Mouse (Mus musculus): ENCODE results near the gene Catsperg1.
"Not testable (repeated sequence)": the region's sequence is repeated elsewhere in the genome, so short reads cannot be mapped to it uniquely, and the experiment has no call there.

The Catsperg1 gene

GRCm38 (mm10) chr7:29170066-29170754 lies 43.6 kb downstream of the Catsperg1 start, which contains the start of the genes Ggn and Spred3:
TSS of gene Ggn (plus strand) at chr7:29170210.
TSS of gene Spred3 (minus strand) at chr7:29170411.
- peak; percentile 81 for DNase-seq (ENCODE audit: low read depth)

GRCm38 (mm10) chr7:29169231-29170065 lies 44.4 kb downstream of the Catsperg1 start:
- no peak for DNase-seq (ENCODE audit: low read depth)

GRCm38 (mm10) chr7:29168791-29169230 lies 45.0 kb downstream of the Catsperg1 start:
- no peak for DNase-seq (ENCODE audit: low read depth)

- DNase-seq (ENCODE audit: low read depth): no peak
Measured at GRCm38 (mm10) chr7:29168121-29168695, 45.6 kb downstream of the Catsperg1 start.

GRCm38 (mm10) chr7:29167656-29168055 lies 46.2 kb downstream of the Catsperg1 start:
- no peak for DNase-seq (ENCODE audit: low read depth)

GRCm38 (mm10) chr7:29162750-29163525 lies 50.9 kb downstream of the Catsperg1 start:
- DNase-seq (ENCODE audit: low read depth): no peak

- DNase-seq (ENCODE audit: low read depth): no peak
Measured at GRCm38 (mm10) chr7:29162294-29162693, 51.5 kb downstream of the Catsperg1 start.

- no peak for DNase-seq (ENCODE audit: low read depth)
Measured at GRCm38 (mm10) chr7:29158264-29158663, 55.6 kb downstream of the Catsperg1 start.

- DNase-seq (ENCODE audit: low read depth): peak; percentile 71
Measured at GRCm38 (mm10) chr7:29155838-29156782, 57.7 kb downstream of the Catsperg1 start, which contains the start of gene Fam98c. TSS of gene Fam98c (minus strand) at chr7:29156234.

- peak; percentile 83 for DNase-seq (ENCODE audit: low read depth)
Measured at GRCm38 (mm10) chr7:29155196-29155837, 58.5 kb downstream of the Catsperg1 start.

- no peak for DNase-seq (ENCODE audit: low read depth)
Measured at GRCm38 (mm10) chr7:29154018-29154720, 59.7 kb downstream of the Catsperg1 start.

GRCm38 (mm10) chr7:29151486-29151885 lies 62.3 kb downstream of the Catsperg1 start:
- no peak for DNase-seq (ENCODE audit: low read depth)

- no peak for DNase-seq (ENCODE audit: low read depth)
Measured at GRCm38 (mm10) chr7:29148771-29149170, 65.1 kb downstream of the Catsperg1 start.

- DNase-seq (ENCODE audit: low read depth): no peak
Measured at GRCm38 (mm10) chr7:29146625-29147367, 67.0 kb downstream of the Catsperg1 start.

GRCm38 (mm10) chr7:29144006-29144405 lies 69.8 kb downstream of the Catsperg1 start:
- DNase-seq (ENCODE audit: low read depth): no peak

- DNase-seq (ENCODE audit: low read depth): no peak
Measured at GRCm38 (mm10) chr7:29141416-29141815, 72.4 kb downstream of the Catsperg1 start.

GRCm38 (mm10) chr7:29139237-29139636 lies 74.6 kb downstream of the Catsperg1 start:
- DNase-seq (ENCODE audit: low read depth): not testable (repeated sequence)

- no peak for DNase-seq (ENCODE audit: low read depth)
Measured at GRCm38 (mm10) chr7:29137429-29137828, 76.4 kb downstream of the Catsperg1 start.

Measured in c-Kit-positive CD71-positive TER-119-negative erythroid progenitor cells, embryonic 14.5 days (primary cell).